In genomic region chr2:30095882-30096527, GRCm38 (mm10) we compare ENCODE assay signal across 8 mouse cellular contexts. TPM values are rescaled to one million over a fixed set of nuclear protein-coding genes. Genes with fewer than 3 reads are reported as not detected.
A peak's percentile ranks its signal among the peaks of the same experiment; 100 is the strongest.
DNase-seq lines count a peak whose midpoint lies in the region; ATAC-seq and TF ChIP-seq lines count a peak whose summit lies in the region.

No protein-coding gene starts in this region.

- no peak overlapping the region for H3K9ac ChIP-seq in heart, embryonic 11.5 days (ENCODE audit: low read depth, low read length)
- H3K9ac ChIP-seq in neural tube, embryonic 11.5 days (ENCODE audit: low read length): no peak overlapping the region

- no peak overlapping the region for H3K27ac ChIP-seq in heart, embryonic 11.5 days (ENCODE audit: low read depth, low read length)
- H3K27ac ChIP-seq in testis, adult 2 months (ENCODE audit: control insufficient read depth, insufficient read depth, low read depth, low read length): no peak overlapping the region
- no peak overlapping the region for H3K27ac ChIP-seq in neural tube, embryonic 11.5 days (ENCODE audit: low read depth, low read length)

- no peaks in the 10 kb centered on the region for H3K9me3 ChIP-seq in heart, embryonic 11.5 days (replicated peaks; ENCODE audit: control insufficient read depth, low read length)
- H3K9me3 ChIP-seq in neural tube, embryonic 11.5 days (ENCODE audit: control insufficient read depth, low read length): no peaks in the 10 kb centered on the region

- WGBS in heart, embryonic 11.5 days (ENCODE audit: insufficient replicate concordance): 75% methylated on average over 2 of the region's 2 CpGs
- WGBS in neural tube, embryonic 11.5 days: 77% methylated on average over 2 of the region's 2 CpGs

- no peak for TF ChIP-seq POLR2A in testis, adult 2 months (IDR thresholded peaks at IDR 0.05; ENCODE audit: control insufficient read depth, low read depth, low read length)

- no peak for ATAC-seq in heart, embryonic 11.5 days (replicated peaks; ENCODE audit: insufficient number of reproducible peaks, low FRiP score, low TSS enrichment)
- peak; percentile 43 for ATAC-seq in common myeloid progenitor, adult 5-6 weeks (replicated peaks; ENCODE audit: low read depth, poor library complexity, severe bottlenecking)
- ATAC-seq in neural tube, embryonic 11.5 days (ENCODE audit: insufficient read depth, low FRiP score, low TSS enrichment): no peak

- peaks cover 12% of the 10 kb centered on the region; the same call in 1 of the 2 replicates for H3K4me1 ChIP-seq in heart, embryonic 11.5 days (ENCODE audit: control insufficient read depth, insufficient read depth, low read length)
- H3K4me1 ChIP-seq in testis, adult 2 months (ENCODE audit: control insufficient read depth, insufficient read depth, low read length): peaks cover 11% of the 10 kb centered on the region
- H3K4me1 ChIP-seq in neural tube, embryonic 11.5 days (ENCODE audit: control insufficient read depth, insufficient read depth, low read length): peaks cover 4% of the 10 kb centered on the region

- no peak overlapping the region for H3K4me3 ChIP-seq in heart, embryonic 11.5 days (ENCODE audit: low read depth, low read length)
- H3K4me3 ChIP-seq in testis, adult 2 months (ENCODE audit: control insufficient read depth, low read depth, low read length): no peak overlapping the region
- no peak overlapping the region for H3K4me3 ChIP-seq in neural tube, embryonic 11.5 days (ENCODE audit: low read depth, low read length)

- H3K27me3 ChIP-seq in heart, embryonic 11.5 days (ENCODE audit: control insufficient read depth, insufficient read depth, low read length): no peaks in the 10 kb centered on the region
- H3K27me3 ChIP-seq in testis, adult 2 months (ENCODE audit: control insufficient read depth, insufficient read depth, low read length): no peaks in the 10 kb centered on the region
- no peaks in the 10 kb centered on the region for H3K27me3 ChIP-seq in neural tube, embryonic 11.5 days (ENCODE audit: control insufficient read depth, insufficient read depth, low read length)

- H3K36me3 ChIP-seq in heart, embryonic 11.5 days (ENCODE audit: control insufficient read depth, insufficient read depth, low read length): peaks cover 4% of the 10 kb centered on the region; the same call in 1 of the 2 replicates
- no peaks in the 10 kb centered on the region for H3K36me3 ChIP-seq in testis, adult 2 months (ENCODE audit: control insufficient read depth, insufficient read depth, low read length)
- 0 out of 2 replicates have a peak, but pooled peaks cover 2% of the 10 kb centered on the region for H3K36me3 ChIP-seq in neural tube, embryonic 11.5 days (ENCODE audit: control insufficient read depth, insufficient read depth, low read length)

- TF ChIP-seq CTCF in testis, adult 2 months (IDR thresholded peaks at IDR 0.05; ENCODE audit: control insufficient read depth, insufficient read depth, insufficient replicate concordance, low read depth, low read length): peak; percentile 28; the same call in 1 of the 2 replicates

- peak; percentile 55 to 65 for DNase-seq in heart, adult 18-20 months
- no peak for DNase-seq in testis, postnatal 14 days (ENCODE audit: low spot score)
- DNase-seq in kidney, postnatal 25 days: peak; percentile 76 to 79
- peak; percentile 60 for DNase-seq in neural tube, embryonic 11.5 days (ENCODE audit: low spot score)
- no peak for DNase-seq in layer of hippocampus, adult 9-11 months

- H3K4me2 ChIP-seq in heart, embryonic 11.5 days: no peak overlapping the region
- H3K4me2 ChIP-seq in neural tube, embryonic 11.5 days (ENCODE audit: low read depth): no peak overlapping the region

RNA-seq across cellular contexts. Expression of gene Zdhhc12, which starts 2.6 kb away (rescaled TPM):
- total RNA-seq in heart, adult 18-20 months (2021): 1 to 10 TPM; 2.8 to 3.9 TPM
- 56.3 and 59.1 TPM in 2 replicates for polyA plus RNA-seq in heart, embryonic 11.5 days (2014; fragmentation: Nextera tagmentation; extraction: Ambion mirVana)
- 156 and 170 TPM in 2 replicates for polyA plus RNA-seq in testis, adult 2 months (2012; rRNA removed)
- 8.0 and 11.4 TPM in 2 replicates for total RNA-seq in common myeloid progenitor, adult 5-6 weeks (2017)
- polyA plus RNA-seq in neural tube, embryonic 11.5 days (2014; fragmentation: Nextera tagmentation; extraction: Ambion mirVana): 28.3 and 31.1 TPM in 2 replicates

RNA-seq across cellular contexts. Expression of gene Pkn3, which starts 18.5 kb away (rescaled TPM):
- 1 to 10 TPM; 7.8 to 9.3 TPM for total RNA-seq in heart, adult 18-20 months (2021)
- polyA plus RNA-seq in heart, embryonic 11.5 days (2014; fragmentation: Nextera tagmentation; extraction: Ambion mirVana): 11.0 and 11.2 TPM in 2 replicates
- polyA plus RNA-seq in testis, adult 2 months (2012; rRNA removed): 5.8 and 6.0 TPM in 2 replicates
- total RNA-seq in common myeloid progenitor, adult 5-6 weeks (2017): 11.8 and 22.9 TPM in 2 replicates
- 6.7 and 7.0 TPM in 2 replicates for polyA plus RNA-seq in neural tube, embryonic 11.5 days (2014; fragmentation: Nextera tagmentation; extraction: Ambion mirVana)

RNA-seq across cellular contexts. Expression of gene Zer1, which starts 28.4 kb away (rescaled TPM):
- total RNA-seq in heart, adult 18-20 months (2021): 10 to 100 TPM; 21.8 to 23.5 TPM
- polyA plus RNA-seq in heart, embryonic 11.5 days (2014; fragmentation: Nextera tagmentation; extraction: Ambion mirVana): 5.4 and 7.1 TPM in 2 replicates
- 62.3 and 62.4 TPM in 2 replicates for polyA plus RNA-seq in testis, adult 2 months (2012; rRNA removed)
- 11.8 and 17.4 TPM in 2 replicates for total RNA-seq in common myeloid progenitor, adult 5-6 weeks (2017)
- polyA plus RNA-seq in neural tube, embryonic 11.5 days (2014; fragmentation: Nextera tagmentation; extraction: Ambion mirVana): 5.4 and 5.9 TPM in 2 replicates

RNA-seq across cellular contexts. Expression of gene Tbc1d13, which starts 37.5 kb away (rescaled TPM):
- 10 to 100 TPM; 17.4 to 18.6 TPM for total RNA-seq in heart, adult 18-20 months (2021)
- polyA plus RNA-seq in heart, embryonic 11.5 days (2014; fragmentation: Nextera tagmentation; extraction: Ambion mirVana): 8.2 and 9.1 TPM in 2 replicates
- 24.4 and 26.2 TPM in 2 replicates for polyA plus RNA-seq in testis, adult 2 months (2012; rRNA removed)
- total RNA-seq in common myeloid progenitor, adult 5-6 weeks (2017): 30.2 and 49.2 TPM in 2 replicates
- 12.4 and 15.3 TPM in 2 replicates for polyA plus RNA-seq in neural tube, embryonic 11.5 days (2014; fragmentation: Nextera tagmentation; extraction: Ambion mirVana)

RNA-seq across cellular contexts. Expression of gene Set, which starts 38.8 kb away (rescaled TPM):
- total RNA-seq in heart, adult 18-20 months (2021): 10 to 100 TPM; 94.9 to 98.5 TPM
- 291 and 322 TPM in 2 replicates for polyA plus RNA-seq in heart, embryonic 11.5 days (2014; fragmentation: Nextera tagmentation; extraction: Ambion mirVana)
- 32.7 and 38.9 TPM in 2 replicates for polyA plus RNA-seq in testis, adult 2 months (2012; rRNA removed)
- 1,475 and 1,487 TPM in 2 replicates for total RNA-seq in common myeloid progenitor, adult 5-6 weeks (2017)
- polyA plus RNA-seq in neural tube, embryonic 11.5 days (2014; fragmentation: Nextera tagmentation; extraction: Ambion mirVana): 647 and 654 TPM in 2 replicates

Comparison
In these comparisons a context has a peak if more than half of its experiments do, and no peak if none do; other contexts are left out.
1. DNase-seq: peak in heart, adult 18-20 months (2 of 2), kidney, postnatal 25 days (2 of 2) and neural tube, embryonic 11.5 days (single experiment); none in testis, postnatal 14 days (single experiment) and layer of hippocampus, adult 9-11 months (single experiment).